Mouse (Mus musculus) megakaryocyte, embryonic 14.5 days (primary cell): ENCODE measurements around the gene Stox2.

Source experiments
- FLI1 ChIP-seq: IDR thresholded peaks from 2 replicates; pipeline ENCODE4 v1.6.1; 2012; ENCODE audit warnings: low read length, inconsistent platforms, mixed read lengths
- GATA1 ChIP-seq: IDR thresholded peaks from 3 replicates; pipeline ENCODE4 v1.6.1; 2012; ENCODE audit warnings: mixed read lengths, low read length, inconsistent platforms, borderline replicate concordance

- TF ChIP-seq GATA1, result no peak
- TF ChIP-seq FLI1, result no peak
Observed at GRCm38 (mm10) chr8:47288131-47288865, 157.9 kb downstream of the Stox2 start.
